Mouse (Mus musculus): Measurements from ENCODE around the gene Mms19. TPM values are rescaled to one million over a fixed set of nuclear protein-coding genes. Genes with fewer than 3 reads are reported as not detected.

Mms19 gene
- polyA plus RNA-seq, 1 experiment, result 9.6 TPM

GRCm38 (mm10) chr19:41985994-41986393 lies 5.0 kb upstream of the Mms19 start:
- Histone ChIP-seq H3K27ac (replicated peaks; ENCODE audit: low read depth, low read length) (no peak overlapping the region), H3K4me1 (ENCODE audit: control insufficient read depth, insufficient read depth, insufficient read length, low read length) (peaks cover 8% of the 10 kb centered on the region; the same call in 1 of the 2 replicates), H3K4me3 (ENCODE audit: insufficient read depth, low read depth, low read length) (no peak overlapping the region)

- no peaks in the 10 kb centered on the region for H3K4me1 ChIP-seq (ENCODE audit: control insufficient read depth, insufficient read depth, insufficient read length, low read length)
- H3K27ac ChIP-seq (replicated peaks; ENCODE audit: low read depth, low read length), result peak overlapping the region; percentile 73; the same call in 1 of the 2 replicates
- peak overlapping the region; percentile 89 for H3K4me3 ChIP-seq (ENCODE audit: insufficient read depth, low read depth, low read length)
Observed at GRCm38 (mm10) chr19:41982791-41983150, 1.8 kb upstream of the Mms19 start.

GRCm38 (mm10) chr19:41981931-41982790 lies 1.2 kb upstream of the Mms19 start:
- Histone ChIP-seq H3K4me1 (ENCODE audit: control insufficient read depth, insufficient read depth, insufficient read length, low read length) (no peaks in the 10 kb centered on the region), H3K4me3 (ENCODE audit: insufficient read depth, low read depth, low read length) (peak overlapping the region; percentile 89), H3K27ac (replicated peaks; ENCODE audit: low read depth, low read length) (peak overlapping the region; percentile 73)

- Histone ChIP-seq H3K27ac (replicated peaks; ENCODE audit: low read depth, low read length) (peak within 1 kb of the TSS; percentile 73), H3K4me1 (ENCODE audit: control insufficient read depth, insufficient read depth, insufficient read length, low read length) (no peaks in the 10 kb centered on the region), H3K4me3 (ENCODE audit: insufficient read depth, low read depth, low read length) (peak within 1 kb of the TSS; percentile 93)
Observed at GRCm38 (mm10) chr19:41981595-41981927, 604 bp upstream of the Mms19 start, which contains the start of gene Ubtd1. Ubtd1 (plus strand) TSS chr19:41981763.

GRCm38 (mm10) chr19:41980422-41980818 lies 537 bp downstream of the Mms19 start:
- Histone ChIP-seq H3K4me3 (ENCODE audit: insufficient read depth, low read depth, low read length) (peak overlapping the region; percentile 93), H3K4me1 (ENCODE audit: control insufficient read depth, insufficient read depth, insufficient read length, low read length) (no peaks in the 10 kb centered on the region), H3K27ac (replicated peaks; ENCODE audit: low read depth, low read length) (peak overlapping the region; percentile 25)

GRCm38 (mm10) chr19:41973891-41974794 lies 6.8 kb downstream of the Mms19 start:
- Histone ChIP-seq H3K4me1 (ENCODE audit: control insufficient read depth, insufficient read depth, insufficient read length, low read length) (no peaks in the 10 kb centered on the region), H3K27ac (replicated peaks; ENCODE audit: low read depth, low read length) (no peak overlapping the region), H3K4me3 (ENCODE audit: insufficient read depth, low read depth, low read length) (no peak overlapping the region)

- H3K4me3 ChIP-seq (ENCODE audit: insufficient read depth, low read depth, low read length), result no peak overlapping the region
- H3K4me1 ChIP-seq (ENCODE audit: control insufficient read depth, insufficient read depth, insufficient read length, low read length), result no peaks in the 10 kb centered on the region
- no peak overlapping the region for H3K27ac ChIP-seq (replicated peaks; ENCODE audit: low read depth, low read length)
Observed at GRCm38 (mm10) chr19:41969618-41970017, 11.3 kb downstream of the Mms19 start.

- Histone ChIP-seq H3K4me1 (ENCODE audit: control insufficient read depth, insufficient read depth, insufficient read length, low read length) (no peaks in the 10 kb centered on the region), H3K27ac (replicated peaks; ENCODE audit: low read depth, low read length) (no peak overlapping the region), H3K4me3 (ENCODE audit: insufficient read depth, low read depth, low read length) (no peak overlapping the region)
Observed at GRCm38 (mm10) chr19:41953574-41953973, 27.4 kb downstream of the Mms19 start.

GRCm38 (mm10) chr19:41952287-41952686 lies 28.7 kb downstream of the Mms19 start:
- Histone ChIP-seq H3K27ac (replicated peaks; ENCODE audit: low read depth, low read length) (no peak overlapping the region), H3K4me3 (ENCODE audit: insufficient read depth, low read depth, low read length) (no peak overlapping the region), H3K4me1 (ENCODE audit: control insufficient read depth, insufficient read depth, insufficient read length, low read length) (no peaks in the 10 kb centered on the region)

- H3K4me1 ChIP-seq (ENCODE audit: control insufficient read depth, insufficient read depth, insufficient read length, low read length), result no peaks in the 10 kb centered on the region
- no peak overlapping the region for H3K4me3 ChIP-seq (ENCODE audit: insufficient read depth, low read depth, low read length)
- no peak overlapping the region for H3K27ac ChIP-seq (replicated peaks; ENCODE audit: low read depth, low read length)
Observed at GRCm38 (mm10) chr19:41943841-41944240, 37.1 kb downstream of the Mms19 start.

- Histone ChIP-seq H3K4me3 (ENCODE audit: insufficient read depth, low read depth, low read length) (no peak overlapping the region), H3K27ac (replicated peaks; ENCODE audit: low read depth, low read length) (no peak overlapping the region), H3K4me1 (ENCODE audit: control insufficient read depth, insufficient read depth, insufficient read length, low read length) (peaks cover 4% of the 10 kb centered on the region; the same call in 1 of the 2 replicates)
Observed at GRCm38 (mm10) chr19:41938539-41938938, 42.4 kb downstream of the Mms19 start.

GRCm38 (mm10) chr19:41935921-41936320 lies 45.0 kb downstream of the Mms19 start:
- H3K27ac ChIP-seq (replicated peaks; ENCODE audit: low read depth, low read length), result no peak overlapping the region
- peaks cover 4% of the 10 kb centered on the region; the same call in 1 of the 2 replicates for H3K4me1 ChIP-seq (ENCODE audit: control insufficient read depth, insufficient read depth, insufficient read length, low read length)
- H3K4me3 ChIP-seq (ENCODE audit: insufficient read depth, low read depth, low read length), result no peak overlapping the region

GRCm38 (mm10) chr19:41934124-41934523 lies 46.8 kb downstream of the Mms19 start:
- Histone ChIP-seq H3K27ac (replicated peaks; ENCODE audit: low read depth, low read length) (no peak overlapping the region), H3K4me1 (ENCODE audit: control insufficient read depth, insufficient read depth, insufficient read length, low read length) (peaks cover 4% of the 10 kb centered on the region; the same call in 1 of the 2 replicates), H3K4me3 (ENCODE audit: insufficient read depth, low read depth, low read length) (peak overlapping the region; percentile 79)

- Histone ChIP-seq H3K4me3 (ENCODE audit: insufficient read depth, low read depth, low read length) (peak within 1 kb of the TSS; percentile 84), H3K27ac (replicated peaks; ENCODE audit: low read depth, low read length) (0 out of 2 replicates have a peak within 1 kb of the TSS, but pooled peaks have one; percentile 35), H3K4me1 (ENCODE audit: control insufficient read depth, insufficient read depth, insufficient read length, low read length) (peaks cover 4% of the 10 kb centered on the region; the same call in 1 of the 2 replicates)
Observed at GRCm38 (mm10) chr19:41933179-41934086, 47.5 kb downstream of the Mms19 start, which contains the start of the genes Exosc1 and Zdhhc16. Exosc1 (minus strand) TSS chr19:41933423. Zdhhc16 (plus strand) TSS chr19:41933480.
